Mouse (Mus musculus) testis, adult 2 months (tissue): Measurements from ENCODE around the gene Ntn1. TPM values are rescaled to one million over a fixed set of nuclear protein-coding genes. Genes with fewer than 3 reads are reported as not detected.

ENCODE experiments used
- H3K27ac ChIP-seq: fragments of 200-500 bp; 2 replicates; pipeline ENCODE4 v1.5.1; 2012; ENCODE audit warnings: low read depth, low read length; ENCODE audit not compliant: control insufficient read depth, insufficient read depth
- H3K27me3 ChIP-seq: fragments of 200-500 bp; 2 replicates; pipeline ENCODE4 v1.6.1; 2012; ENCODE audit warnings: mild to moderate bottlenecking, low read length, moderate library complexity; ENCODE audit not compliant: control insufficient read depth, insufficient read depth
- H3K36me3 ChIP-seq: fragments of 200-500 bp; 2 replicates; pipeline ENCODE4 v1.6.1; 2012; ENCODE audit warnings: mild to moderate bottlenecking, low read length; ENCODE audit not compliant: control insufficient read depth, insufficient read depth
- H3K4me1 ChIP-seq: fragments of 200-500 bp; 2 replicates; pipeline ENCODE4 v1.6.1; 2012; ENCODE audit warnings: low read length; ENCODE audit not compliant: control insufficient read depth, insufficient read depth
- H3K4me3 ChIP-seq: fragments of 200-500 bp; 2 replicates; pipeline ENCODE4 v1.5.1; 2012; ENCODE audit warnings: low read depth, mild to moderate bottlenecking, low read length, moderate library complexity, mixed read lengths; ENCODE audit not compliant: control insufficient read depth
- CTCF ChIP-seq: fragments of 200-500 bp; IDR thresholded peaks from 2 replicates; pipeline ENCODE4 v1.5.1; 2012; ENCODE audit warnings: low read depth, mild to moderate bottlenecking, inconsistent platforms, low read length, moderate library complexity; ENCODE audit not compliant: control insufficient read depth, insufficient read depth, insufficient replicate concordance
- POLR2A ChIP-seq: fragments of 200-500 bp; IDR thresholded peaks from 2 replicates; pipeline ENCODE4 v1.6.1; 2012; ENCODE audit warnings: low read depth, mild to moderate bottlenecking, inconsistent platforms, low read length, moderate library complexity; ENCODE audit not compliant: control insufficient read depth
- polyA plus RNA-seq: library from polyadenylated mRNA; depleted of rRNA; stranded (reverse); fragments of >200 nt; gene quantifications from 2 replicates; pipeline ENCODE4 v1.2.3, GENCODE M21; 2012

Ntn1 gene
- polyA plus RNA-seq, 1 experiment, result 1.6 TPM

DNA sequence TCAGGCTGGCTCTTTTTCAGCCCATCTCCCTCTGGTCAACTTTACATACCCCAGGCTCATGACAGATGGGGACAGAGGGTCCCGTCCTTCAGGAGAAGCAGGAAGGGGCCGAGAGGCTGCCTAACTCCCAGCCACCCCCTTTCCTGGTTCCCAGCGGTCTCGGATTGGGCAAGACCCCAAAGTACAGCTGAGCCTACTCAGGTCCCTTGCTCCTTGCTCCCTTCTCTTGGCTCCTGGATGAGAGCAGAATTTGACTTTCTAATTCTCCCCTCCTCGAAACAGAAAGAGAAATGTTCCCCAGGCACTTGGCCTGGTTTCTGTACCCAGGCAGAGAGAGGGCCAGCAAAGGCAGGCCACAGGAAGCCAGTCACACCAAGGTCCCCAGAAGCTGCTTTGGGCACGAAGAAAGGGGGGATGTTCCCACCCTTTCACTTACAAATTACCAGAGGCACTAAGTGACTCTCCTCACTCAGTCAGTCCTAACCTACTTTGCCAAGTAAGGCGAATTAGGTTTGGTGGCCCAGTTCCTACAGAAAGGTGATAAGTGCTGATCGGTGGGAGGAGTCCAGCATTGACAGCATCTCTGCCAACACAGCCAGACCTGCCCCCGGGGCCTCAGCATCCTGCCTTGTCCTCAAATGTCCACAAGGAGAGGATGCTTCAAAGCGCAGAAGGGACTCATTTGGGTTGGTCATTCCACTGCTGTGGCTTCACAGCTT, 70.1 kb downstream of the Ntn1 start:
- Histone ChIP-seq H3K4me1 (no peaks in the 10 kb centered on the region), H3K4me3 (no peak overlapping the region), H3K36me3 (no peaks in the 10 kb centered on the region), H3K27ac (no peak overlapping the region), H3K27me3 (no peaks in the 10 kb centered on the region)
- TF ChIP-seq POLR2A (no peak), CTCF (no peak)

DNA sequence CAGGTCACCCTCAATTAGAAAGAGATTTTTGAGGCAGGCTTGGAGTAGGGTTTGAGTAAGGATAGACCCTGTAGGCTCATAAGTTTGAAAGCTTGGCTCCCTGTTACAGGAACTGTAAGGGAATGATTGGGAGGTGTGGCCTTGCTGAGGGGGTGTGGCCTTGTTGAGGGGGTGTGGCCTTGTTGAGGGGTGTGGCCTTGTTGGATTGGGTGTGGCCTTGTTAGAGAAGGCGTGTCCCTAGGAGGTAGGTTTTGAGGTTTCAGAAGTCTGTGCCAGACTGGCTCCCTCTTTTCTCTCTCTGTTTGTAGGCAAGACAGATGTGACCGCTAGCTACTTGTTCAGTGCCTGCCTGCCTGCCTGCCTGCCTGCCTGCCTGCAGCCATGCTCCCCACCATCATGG, 75.8 kb downstream of the Ntn1 start:
- no peak overlapping the region for H3K4me3 ChIP-seq
- no peak for TF ChIP-seq CTCF
- no peak for TF ChIP-seq POLR2A
- no peak overlapping the region for H3K27ac ChIP-seq
- no peaks in the 10 kb centered on the region for H3K4me1 ChIP-seq
- no peaks in the 10 kb centered on the region for H3K36me3 ChIP-seq
- H3K27me3 ChIP-seq, result no peaks in the 10 kb centered on the region

DNA sequence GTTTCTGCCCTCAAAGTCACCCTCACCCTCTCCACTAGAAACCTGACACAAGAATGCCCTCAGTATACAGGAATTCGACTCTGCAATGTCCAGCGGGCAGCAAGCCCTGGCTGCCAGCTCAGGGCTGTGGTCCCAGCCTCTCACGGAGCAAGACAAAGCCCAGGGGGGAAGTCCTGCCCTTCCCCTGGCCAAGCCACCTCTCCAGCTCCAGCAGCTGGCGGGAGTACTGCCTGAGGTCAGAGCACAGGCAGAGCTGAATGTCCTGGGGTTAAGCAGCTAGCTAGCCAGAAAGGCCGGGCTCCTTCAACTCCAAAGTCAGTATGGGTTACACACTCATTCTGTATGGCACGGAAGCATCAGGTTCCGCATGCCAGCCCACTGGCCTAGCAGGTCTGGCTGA, 79.2 kb downstream of the Ntn1 start:
- Histone ChIP-seq H3K4me1 (no peaks in the 10 kb centered on the region), H3K27me3 (no peaks in the 10 kb centered on the region), H3K4me3 (no peak overlapping the region), H3K27ac (no peak overlapping the region), H3K36me3 (no peaks in the 10 kb centered on the region)
- TF ChIP-seq POLR2A (no peak), CTCF (no peak)

DNA sequence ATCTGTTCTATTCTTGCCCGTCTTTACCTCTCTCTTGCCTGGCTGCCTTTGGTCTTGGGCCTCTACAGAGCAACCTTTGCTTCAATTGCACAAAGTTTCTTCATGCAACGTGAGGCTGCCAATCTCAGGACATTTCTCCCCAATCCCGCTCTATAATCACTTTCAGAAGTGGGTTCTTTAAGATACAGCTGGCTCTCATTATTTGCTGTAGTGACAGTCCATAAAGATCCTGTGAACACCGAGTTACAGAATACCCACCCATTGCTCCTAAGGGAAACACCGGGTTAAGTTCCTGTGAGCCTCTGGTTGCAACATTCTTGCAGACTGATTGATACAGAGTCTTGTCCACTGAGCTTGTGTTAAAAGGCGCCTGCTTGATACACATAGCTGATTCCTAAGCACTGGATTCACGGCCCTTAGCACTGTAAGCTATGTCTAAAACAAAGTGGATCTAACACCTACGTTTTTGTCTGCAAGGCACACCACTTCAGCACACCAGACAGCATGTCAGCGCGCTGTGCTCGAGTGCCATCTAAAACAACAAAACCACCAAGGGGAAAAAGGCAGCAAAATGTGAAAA, 85.0 kb downstream of the Ntn1 start:
- no peak for TF ChIP-seq CTCF
- Histone ChIP-seq H3K4me3 (no peak overlapping the region), H3K27me3 (no peaks in the 10 kb centered on the region), H3K36me3 (no peaks in the 10 kb centered on the region), H3K27ac (no peak overlapping the region), H3K4me1 (no peaks in the 10 kb centered on the region)

DNA sequence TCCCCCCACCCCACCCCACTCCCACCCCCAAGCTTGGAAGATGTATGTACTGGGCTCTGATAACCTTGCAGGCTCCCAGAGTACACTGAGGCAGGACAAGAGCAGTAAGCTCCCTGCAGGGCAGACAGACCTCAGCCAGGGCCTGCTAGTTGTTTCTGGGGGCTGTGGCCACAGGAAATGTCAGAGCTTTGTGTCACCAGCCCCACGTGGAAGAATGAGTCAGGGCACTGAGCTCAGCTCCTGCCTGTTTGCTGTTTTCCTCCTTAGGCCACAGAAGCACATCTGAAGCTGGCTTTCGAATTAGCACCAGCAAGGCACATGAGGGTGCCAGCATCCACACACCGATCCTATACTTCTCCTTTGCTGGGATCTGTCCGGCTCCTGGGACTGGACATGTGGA, 86.8 kb downstream of the Ntn1 start:
- Histone ChIP-seq H3K4me1 (no peaks in the 10 kb centered on the region), H3K27ac (no peak overlapping the region), H3K36me3 (no peaks in the 10 kb centered on the region), H3K4me3 (no peak overlapping the region), H3K27me3 (no peaks in the 10 kb centered on the region)
- TF ChIP-seq POLR2A, result no peak
- TF ChIP-seq CTCF, result no peak

DNA sequence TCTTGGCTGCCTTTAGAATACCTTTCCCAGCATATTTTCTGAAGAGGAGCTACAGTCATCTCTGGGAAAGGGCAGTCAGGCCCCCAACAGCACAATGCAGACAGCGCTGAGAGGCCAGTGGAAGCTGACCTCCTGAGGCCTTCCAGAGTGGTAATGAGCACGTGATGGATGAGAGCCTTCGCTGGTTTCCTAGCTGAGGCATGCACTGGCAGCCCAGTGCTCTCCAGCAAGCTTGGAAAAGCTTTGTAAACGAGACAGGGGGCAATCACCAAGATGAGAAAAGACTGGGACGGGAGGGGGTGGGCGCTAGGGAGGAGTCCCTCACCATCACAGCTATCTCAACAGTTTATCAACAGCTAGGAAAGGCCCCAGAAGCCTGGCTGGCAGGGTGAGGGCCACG, 87.6 kb downstream of the Ntn1 start:
- no peaks in the 10 kb centered on the region for H3K4me1 ChIP-seq
- no peak for TF ChIP-seq CTCF
- TF ChIP-seq POLR2A, result no peak
- no peaks in the 10 kb centered on the region for H3K36me3 ChIP-seq
- H3K4me3 ChIP-seq, result no peak overlapping the region
- H3K27ac ChIP-seq, result no peak overlapping the region
- no peaks in the 10 kb centered on the region for H3K27me3 ChIP-seq

DNA sequence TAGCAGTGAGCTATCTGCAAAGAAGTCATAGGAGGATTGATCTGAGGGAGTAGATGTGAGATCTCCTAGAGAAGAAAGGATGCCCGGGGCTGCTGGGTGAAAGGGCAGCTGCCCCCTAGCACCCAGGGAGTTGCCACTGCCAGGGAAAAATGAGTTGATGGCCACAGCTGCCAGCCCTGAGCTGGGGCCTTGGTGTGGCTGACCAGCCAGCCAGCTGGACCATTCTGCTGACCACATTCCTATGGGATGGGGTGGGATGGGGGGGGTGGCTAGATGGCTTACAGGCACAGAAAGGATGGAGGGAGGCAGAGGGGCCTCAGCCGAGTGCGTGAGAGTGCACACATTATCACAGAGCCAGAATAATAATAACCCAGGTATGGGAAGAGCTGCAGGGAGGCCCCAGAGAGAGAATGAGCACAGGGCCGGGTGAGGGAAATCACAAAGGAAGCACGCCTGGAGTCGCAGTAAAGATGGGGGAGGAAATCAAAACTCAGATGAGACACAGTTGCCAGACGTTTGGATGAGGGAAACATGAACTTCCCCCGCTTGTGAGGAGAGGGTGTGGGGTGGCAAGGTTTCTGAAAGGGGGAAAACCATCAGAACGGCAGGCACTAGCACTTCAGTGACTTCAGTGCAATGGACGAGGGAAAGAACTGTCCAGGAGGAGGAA, 91.6 kb downstream of the Ntn1 start:
- TF ChIP-seq POLR2A (no peak), CTCF (no peak)
- Histone ChIP-seq H3K36me3 (no peaks in the 10 kb centered on the region), H3K4me1 (peaks cover 2% of the 10 kb centered on the region; the same call in 1 of the 2 replicates), H3K4me3 (no peak overlapping the region), H3K27ac (no peak overlapping the region), H3K27me3 (no peaks in the 10 kb centered on the region)
